Mouse (Mus musculus) brain, embryonic 14.5 days (tissue): ENCODE data around the gene Sipa1. TPM values are rescaled to one million over a fixed set of nuclear protein-coding genes. Genes with fewer than 3 reads are reported as not detected.
"Not testable (repeated sequence)": the region's sequence is repeated elsewhere in the genome, so short reads cannot be mapped to it uniquely, and the experiment has no call there.

Experiments
- DNase-seq: peaks from one replicate; pipeline ENCODE4 v3.0.0-alpha.2; 2011; ENCODE audit warnings: low read depth
- CTCF ChIP-seq: fragments of 200-500 bp; IDR thresholded peaks from 2 replicates; pipeline ENCODE4 v1.5.1; 2012; ENCODE audit warnings: inconsistent platforms, mild to moderate bottlenecking, moderate library complexity, borderline replicate concordance; ENCODE audit not compliant: insufficient read depth, insufficient read length; ENCODE audit errors: extremely low read depth
- POLR2A ChIP-seq: fragments of 200-500 bp; IDR thresholded peaks from 2 replicates; pipeline ENCODE4 v1.6.1; 2012; ENCODE audit warnings: mild to moderate bottlenecking, inconsistent platforms, borderline replicate concordance; ENCODE audit not compliant: poor library complexity, insufficient read depth, insufficient read length, severe bottlenecking; ENCODE audit errors: extremely low read depth
- polyA plus RNA-seq: library from polyadenylated mRNA; depleted of rRNA; stranded (reverse); fragments of >200 nt; gene quantifications from 2 replicates; pipeline ENCODE4 v1.2.3, GENCODE M21; 2012

Gene Sipa1
- polyA plus RNA-seq, 1 experiment: 32.5 TPM

GRCm38 (mm10) chr19:5692913-5693396, 29.4 kb upstream of the Sipa1 start:
- no peak for DNase-seq
- TF ChIP-seq POLR2A (no peak), CTCF (no peak)

- no peak for DNase-seq
- TF ChIP-seq POLR2A (no peak), CTCF (no peak)
Observed at GRCm38 (mm10) chr19:5692086-5692912, 28.8 kb upstream of the Sipa1 start.

GRCm38 (mm10) chr19:5691601-5692000, 28.1 kb upstream of the Sipa1 start:
- TF ChIP-seq CTCF (no peak), POLR2A (no peak)
- no peak for DNase-seq

GRCm38 (mm10) chr19:5690343-5690735, 26.8 kb upstream of the Sipa1 start:
- TF ChIP-seq CTCF (no peak), POLR2A (no peak)
- DNase-seq: no peak

GRCm38 (mm10) chr19:5689565-5690342, 26.2 kb upstream of the Sipa1 start:
- DNase-seq: peak; percentile 78
- TF ChIP-seq CTCF (no peak), POLR2A (no peak)

GRCm38 (mm10) chr19:5689088-5689428, 25.6 kb upstream of the Sipa1 start:
- no peak for TF ChIP-seq CTCF
- no peak for TF ChIP-seq POLR2A
- no peak for DNase-seq

- peak; percentile 26; the same call in 1 of the 2 replicates for TF ChIP-seq CTCF
- TF ChIP-seq POLR2A: peak; percentile 33; the same call in 1 of the 2 replicates
Observed at GRCm38 (mm10) chr19:5688200-5689087, 24.9 kb upstream of the Sipa1 start, which contains the start of the genes Map3k11 and Pcnx3. Map3k11 (plus strand) TSS chr19:5688742. Pcnx3 (minus strand) TSS chr19:5688908.

DNA sequence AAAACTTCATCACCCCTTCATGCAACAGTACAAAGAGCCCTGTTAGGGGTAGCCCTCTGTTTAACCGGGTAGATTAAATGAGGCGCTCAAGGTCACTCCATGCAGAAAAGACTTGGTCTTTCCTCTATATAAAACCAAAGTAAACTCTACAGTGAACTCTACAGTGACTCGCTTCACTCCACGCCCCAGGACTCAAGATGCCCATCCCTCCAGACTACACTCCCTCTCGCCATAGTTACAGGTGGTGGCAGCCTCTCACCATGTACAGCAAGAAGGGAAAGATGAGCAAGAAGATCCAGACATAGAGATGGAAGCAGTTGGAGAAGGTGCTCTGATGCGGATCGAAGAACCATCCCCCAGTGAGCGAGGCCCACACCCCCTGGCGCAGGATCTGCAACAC, 24.2 kb upstream of the Sipa1 start:
- DNase-seq: no peak
- TF ChIP-seq CTCF: no peak
- TF ChIP-seq POLR2A: no peak

More at GRCm38 (mm10) chr19:5688200-5689087, 24.9 kb upstream of the Sipa1 start, which contains the start of the genes Map3k11 and Pcnx3:
- peak; percentile 100 for DNase-seq

DNA sequence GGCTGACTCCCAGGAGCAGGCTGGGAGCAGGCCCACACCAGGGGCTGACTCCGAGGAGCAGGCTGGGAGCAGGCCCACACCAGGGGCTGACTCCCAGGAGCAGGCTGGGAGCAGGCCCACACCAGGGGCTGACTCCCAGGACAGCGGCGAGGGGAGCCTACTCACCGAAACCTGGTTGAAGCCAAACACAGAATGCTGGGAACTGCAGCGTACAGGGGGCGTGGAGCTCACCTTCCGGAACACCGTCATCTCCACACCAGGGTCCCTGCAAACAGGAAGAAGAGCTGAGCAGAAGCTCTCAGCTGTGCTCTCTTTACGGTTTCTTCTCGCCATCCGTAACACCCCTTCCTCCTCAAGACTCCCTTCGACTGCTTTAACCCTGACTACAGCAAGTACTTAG, 23.4 kb upstream of the Sipa1 start:
- not testable (repeated sequence) for DNase-seq

GRCm38 (mm10) chr19:5686437-5686836, 22.9 kb upstream of the Sipa1 start:
- TF ChIP-seq CTCF: no peak
- TF ChIP-seq POLR2A: no peak
- DNase-seq: no peak

DNA sequence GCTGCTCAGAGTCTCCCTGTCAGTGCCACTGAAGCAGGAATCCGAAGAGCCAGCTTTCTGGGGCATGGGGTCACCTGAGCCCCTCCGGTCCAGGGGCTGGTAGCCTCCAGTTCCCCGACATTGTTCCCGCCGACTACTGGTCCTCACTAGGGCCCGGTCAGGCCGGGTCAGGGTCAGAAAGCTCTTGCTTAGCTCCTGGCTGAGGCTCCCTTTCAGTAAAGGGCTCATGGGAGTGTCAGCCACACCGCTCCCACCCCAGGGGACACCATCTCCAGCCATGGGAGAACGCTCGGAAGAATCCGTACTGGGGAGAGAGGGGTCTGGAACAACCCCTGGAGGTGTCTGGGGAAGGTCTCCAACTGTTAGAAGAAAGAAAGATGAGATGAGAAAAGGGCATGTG, 22.4 kb upstream of the Sipa1 start:
- no peak for TF ChIP-seq CTCF
- no peak for TF ChIP-seq POLR2A

More for the DNA sequence above, 22.4 kb upstream of the Sipa1 start:
- no peak for DNase-seq
